Mouse (Mus musculus) limb, embryonic 14.5 days (tissue): ENCODE results near the gene Smagp. TPM values are rescaled to one million over a fixed set of nuclear protein-coding genes. Genes with fewer than 3 reads are reported as not detected.

ENCODE experiments used
- ATAC-seq: fragments of 200-750 bp; cut with Nextera tagmentation; 2 replicates; pipeline ENCODE4 v1.8.0; 2017; ENCODE audit warnings: low read depth, moderate number of reproducible peaks, moderate TSS enrichment; ENCODE audit not compliant: low FRiP score
- DNase-seq: peaks from one replicate; pipeline ENCODE4 v3.0.0-alpha.2; 2015; ENCODE audit warnings: low spot score
- H3K27ac ChIP-seq: fragments of 300-500 bp; sonication (generic); replicated peaks from 2 replicates; pipeline ENCODE4 v1.5.1; 2014; ENCODE audit warnings: low read depth, mild to moderate bottlenecking, low read length, moderate library complexity, mixed read lengths
- H3K27me3 ChIP-seq: fragments of 300-500 bp; sonication (generic); 2 replicates; pipeline ENCODE4 v1.6.1; 2014; ENCODE audit warnings: low read length, mixed read lengths; ENCODE audit not compliant: control insufficient read depth, insufficient read depth
- H3K36me3 ChIP-seq: fragments of 300-500 bp; sonication (generic); 2 replicates; pipeline ENCODE4 v1.6.1; 2014; ENCODE audit warnings: mild to moderate bottlenecking, low read length, moderate library complexity, mixed read lengths; ENCODE audit not compliant: control insufficient read depth, insufficient read depth
- H3K4me1 ChIP-seq: fragments of 300-500 bp; sonication (generic); 2 replicates; pipeline ENCODE4 v1.6.1; 2014; ENCODE audit warnings: antibody characterized with exemption, low read length, mixed read lengths; ENCODE audit not compliant: control insufficient read depth, insufficient read depth
- H3K4me2 ChIP-seq: fragments of 300-500 bp; sonication (generic); replicated peaks from 2 replicates; pipeline ENCODE4 v1.6.1; 2014; ENCODE audit warnings: low read depth, mild to moderate bottlenecking, low read length, moderate library complexity; ENCODE audit not compliant: severe bottlenecking
- H3K4me3 ChIP-seq: fragments of 300-500 bp; sonication (generic); replicated peaks from 2 replicates; pipeline ENCODE4 v1.5.1; 2014; ENCODE audit warnings: low read length
- H3K9ac ChIP-seq: fragments of 300-500 bp; sonication (generic); 2 replicates; pipeline ENCODE4 v1.6.1; 2014; ENCODE audit warnings: mild to moderate bottlenecking, low read depth, low read length, moderate library complexity; ENCODE audit not compliant: severe bottlenecking
- H3K9me3 ChIP-seq: fragments of 300-500 bp; sonication (generic); 2 replicates; pipeline ENCODE4 v1.6.1; 2016; ENCODE audit warnings: low read length; ENCODE audit not compliant: control insufficient read depth
- POLR2A ChIP-seq: fragments of 200-500 bp; IDR thresholded peaks from 2 replicates; pipeline ENCODE4 v1.8.0; 2012; ENCODE audit warnings: inconsistent platforms, mild to moderate bottlenecking, moderate library complexity, borderline replicate concordance; ENCODE audit not compliant: insufficient read depth, insufficient read length; ENCODE audit errors: extremely low read depth
- WGBS: fragments of 180-500 bp; shearing (Covaris S2); extraction: QIAGEN DNeasy Blood & Tissue Kit; methylation state at CpG from one replicate; pipeline ENCODE4 v1.1.7; 2014; 5-methylcytosine and 5-hydroxymethylcytosine counted together
- polyA plus RNA-seq, 2 experiments: library from polyadenylated mRNA; depleted of rRNA in 1 of 2; stranded (reverse) in 1 of 2; unstranded in 1 of 2; fragments of >200 nt; fragmentation: Nextera tagmentation in 1 of 2; extraction: Ambion mirVana in 1 of 2; gene quantifications; 2 replicates each; pipeline versions ENCODE4 v1.2.1 to v1.2.3; 2012 to 2014

Gene Smagp
- polyA plus RNA-seq, 2 experiments: 19.7 to 25.4 TPM

DNA sequence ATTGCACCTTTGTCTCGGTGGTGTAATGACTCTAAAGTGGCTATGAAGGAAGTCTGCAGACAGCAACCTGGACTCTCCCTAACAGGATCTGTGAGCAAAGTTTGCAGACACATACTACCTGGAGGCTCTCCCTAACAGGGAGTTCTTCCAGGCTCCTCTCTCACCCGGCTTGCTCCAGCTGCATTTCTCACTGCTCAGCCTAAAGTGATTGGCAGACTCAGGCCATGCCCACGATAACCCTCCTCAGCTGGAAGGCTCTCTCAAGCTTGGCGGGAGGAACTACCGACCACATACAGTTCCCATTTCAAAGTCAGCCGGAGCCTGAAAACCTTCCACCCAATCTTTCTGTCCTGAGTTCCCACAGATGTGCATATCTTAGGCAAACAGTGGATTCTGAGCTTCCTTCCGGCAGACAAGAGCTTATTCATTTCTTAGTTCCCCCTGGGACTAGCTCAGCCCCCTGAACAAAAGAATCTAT is 29.5 kb upstream of the Smagp start:
- DNase-seq (no peak), ATAC-seq (no peak)
- H3K27ac ChIP-seq: no peak overlapping the region
- no peak for TF ChIP-seq POLR2A
- 8% methylated on average over 7 of the region's 7 CpGs for WGBS
- H3K4me1 ChIP-seq: no peaks in the 10 kb centered on the region
- no peak overlapping the region for H3K4me2 ChIP-seq
- H3K9me3 ChIP-seq: no peaks in the 10 kb centered on the region
- H3K27me3 ChIP-seq: no peaks in the 10 kb centered on the region
- H3K36me3 ChIP-seq: no peaks in the 10 kb centered on the region
- no peak overlapping the region for H3K9ac ChIP-seq
- no peak overlapping the region for H3K4me3 ChIP-seq

DNA sequence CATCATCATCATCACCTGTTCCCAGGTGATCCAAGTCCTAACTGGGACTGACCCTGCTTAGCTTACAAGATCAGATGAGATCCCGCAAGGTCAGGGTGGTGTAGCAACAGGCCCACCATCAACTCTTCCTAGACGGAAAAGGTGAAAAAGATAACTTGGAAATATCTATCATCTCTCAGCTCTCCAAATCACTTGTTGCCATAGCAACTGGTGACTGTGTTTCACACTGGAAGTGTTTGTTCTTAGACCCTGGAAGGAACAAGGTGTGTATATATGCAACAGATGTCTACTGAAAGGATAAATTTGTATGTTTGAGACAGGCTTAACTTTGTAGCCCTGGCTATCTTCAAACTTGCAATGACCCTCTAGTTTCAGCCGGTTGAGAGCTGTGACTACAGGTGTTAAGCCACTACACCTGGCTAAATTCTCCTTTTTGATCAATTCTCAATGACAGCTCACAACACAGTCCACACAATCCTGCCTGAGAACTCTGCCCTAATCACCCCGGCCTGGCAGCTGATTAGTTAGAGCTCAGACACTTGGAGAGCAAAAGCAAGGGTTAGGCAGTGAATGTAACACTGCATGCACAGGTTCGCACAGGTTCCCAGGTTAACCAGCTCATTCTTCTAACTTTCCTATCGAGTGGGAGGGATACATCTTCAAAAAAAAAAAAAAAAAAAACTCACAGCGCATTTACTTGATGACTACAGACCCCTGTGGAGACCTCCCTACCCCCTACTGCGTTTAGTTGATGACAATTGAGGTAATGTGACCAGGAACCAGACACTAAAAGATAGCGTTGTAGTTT is 28.9 kb upstream of the Smagp start:
- DNase-seq (no peak), ATAC-seq (no peak)
- Histone ChIP-seq H3K4me1 (no peaks in the 10 kb centered on the region), H3K9me3 (no peaks in the 10 kb centered on the region), H3K27me3 (no peaks in the 10 kb centered on the region), H3K4me3 (no peak overlapping the region), H3K27ac (no peak overlapping the region), H3K9ac (no peak overlapping the region), H3K4me2 (no peak overlapping the region), H3K36me3 (no peaks in the 10 kb centered on the region)
- WGBS: 34% methylated on average over 9 of the region's 9 CpGs
- TF ChIP-seq POLR2A: no peak

DNA sequence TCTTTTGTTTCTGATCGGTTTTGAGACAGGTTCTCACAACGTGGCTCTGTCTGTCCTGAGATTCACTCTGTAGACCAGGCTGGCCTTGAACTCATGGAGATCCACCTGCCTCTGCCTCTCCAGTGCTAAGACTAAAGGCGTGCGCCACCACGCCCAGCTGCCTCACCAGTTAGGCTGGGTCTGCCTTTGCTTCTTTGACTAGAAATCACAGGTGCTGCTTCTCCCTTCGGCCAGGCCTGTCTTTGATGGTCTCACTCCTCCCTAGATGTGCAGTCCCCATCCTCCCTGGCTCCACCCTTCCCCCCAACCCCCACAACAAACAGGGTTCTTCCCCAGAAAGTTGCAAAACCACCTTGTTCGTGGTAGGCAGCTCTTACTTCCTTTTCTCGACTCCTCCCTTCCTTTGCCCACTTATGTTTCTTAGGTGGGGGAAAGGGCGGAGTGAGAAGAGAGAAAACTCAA is 28.1 kb upstream of the Smagp start:
- 73% methylated on average over 9 of the region's 9 CpGs for WGBS
- Histone ChIP-seq H3K4me1 (no peaks in the 10 kb centered on the region), H3K4me2 (no peak overlapping the region), H3K36me3 (no peaks in the 10 kb centered on the region), H3K27me3 (no peaks in the 10 kb centered on the region), H3K27ac (no peak overlapping the region), H3K4me3 (no peak overlapping the region), H3K9me3 (no peaks in the 10 kb centered on the region), H3K9ac (no peak overlapping the region)
- no peak for ATAC-seq
- no peak for DNase-seq
- no peak for TF ChIP-seq POLR2A

DNA sequence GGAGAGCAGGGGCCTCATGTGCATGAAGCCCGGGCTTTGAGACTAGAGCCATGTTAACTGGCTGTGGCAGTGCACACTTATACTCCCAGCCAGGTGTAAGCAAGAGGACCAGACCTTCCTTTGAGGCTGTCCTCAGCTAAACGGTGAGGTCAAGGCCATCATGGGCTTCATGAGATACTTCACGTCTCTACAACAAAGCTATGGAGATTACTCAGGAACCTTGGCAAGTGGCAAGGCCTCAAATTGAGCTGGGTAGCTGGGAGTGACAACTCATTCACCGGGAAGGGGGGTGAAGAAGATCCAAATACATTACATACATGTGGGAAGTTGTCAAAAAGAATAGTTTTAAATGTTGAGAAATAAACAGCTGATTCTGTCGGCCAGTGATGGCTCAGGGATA is 24.1 kb upstream of the Smagp start:
- no peak overlapping the region for H3K9ac ChIP-seq
- no peak for TF ChIP-seq POLR2A
- DNase-seq (no peak), ATAC-seq (no peak)
- H3K4me1 ChIP-seq: no peaks in the 10 kb centered on the region
- no peak overlapping the region for H3K27ac ChIP-seq
- no peak overlapping the region for H3K4me3 ChIP-seq
- H3K4me2 ChIP-seq: no peak overlapping the region
- no peaks in the 10 kb centered on the region for H3K9me3 ChIP-seq
- no peaks in the 10 kb centered on the region for H3K27me3 ChIP-seq
- no peaks in the 10 kb centered on the region for H3K36me3 ChIP-seq
- WGBS: 91% methylated on average over 5 of the region's 5 CpGs

DNA sequence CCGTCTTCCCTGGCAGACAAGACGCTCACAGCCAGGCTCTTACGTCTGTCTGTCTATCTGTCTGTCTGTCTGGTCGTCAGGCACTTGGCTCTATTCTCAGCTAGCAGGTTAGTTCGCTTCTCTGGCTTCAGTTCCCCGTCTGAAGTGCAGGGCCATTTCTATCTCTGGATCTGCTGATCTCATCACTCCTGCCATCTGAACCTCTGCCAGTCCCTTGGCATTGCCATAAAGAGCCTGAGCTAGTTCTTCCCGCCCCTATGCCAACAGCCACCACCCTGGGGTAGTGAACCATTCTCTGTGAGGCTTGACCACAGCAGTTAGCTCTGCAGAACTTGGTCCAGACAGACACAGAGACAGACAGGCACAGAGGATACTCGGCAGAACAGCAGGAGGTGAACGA is 23.6 kb upstream of the Smagp start:
- DNase-seq (no peak), ATAC-seq (no peak)
- no peak overlapping the region for H3K4me3 ChIP-seq
- no peaks in the 10 kb centered on the region for H3K4me1 ChIP-seq
- H3K27ac ChIP-seq: no peak overlapping the region
- H3K4me2 ChIP-seq: no peak overlapping the region
- TF ChIP-seq POLR2A: no peak
- WGBS: 81% methylated on average over 9 of the region's 9 CpGs
- H3K27me3 ChIP-seq: no peaks in the 10 kb centered on the region
- H3K36me3 ChIP-seq: no peaks in the 10 kb centered on the region
- no peaks in the 10 kb centered on the region for H3K9me3 ChIP-seq
- no peak overlapping the region for H3K9ac ChIP-seq
